Mouse (Mus musculus): ENCODE measurements at regions not wholly inside any gene's neighbourhood (a gene's known extent, or its start where the extent isn't known, plus 50 kb on each side); places are given as distances from the start of the nearest gene placed in this dataset.
"Not testable (repeated sequence)": the region's sequence is repeated elsewhere in the genome, so short reads cannot be mapped to it uniquely, and the experiment has no call there.

DNA sequence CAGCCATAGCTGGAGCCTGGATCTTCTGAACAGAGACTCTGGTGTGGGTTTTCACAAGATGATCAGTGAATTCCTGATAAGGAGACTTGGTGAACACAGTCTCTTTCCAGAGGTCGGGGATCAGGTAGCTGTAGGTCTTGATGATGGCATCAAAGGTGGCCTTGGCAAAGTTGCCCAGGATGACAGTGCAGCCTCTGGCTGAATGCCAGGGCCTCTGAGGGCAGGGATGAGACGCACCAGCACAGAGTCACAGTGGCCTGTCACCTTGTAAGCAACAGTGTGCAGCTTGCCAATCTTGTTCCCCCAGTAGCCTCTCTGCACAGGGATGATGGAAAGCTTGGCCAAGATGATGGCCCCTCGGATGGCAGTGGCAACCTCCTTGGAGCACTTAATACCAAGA, 95.9 kb upstream of the Ipo5 start:
- ATAC-seq (ENCODE audit: poor library complexity, severe bottlenecking): not testable (repeated sequence)

GRCm38 (mm10) chr14:120816529-120816928, 94.5 kb upstream of the Ipo5 start:
- peak; percentile 51; the same call in 1 of the 2 replicates for ATAC-seq (ENCODE audit: poor library complexity, severe bottlenecking)

DNA sequence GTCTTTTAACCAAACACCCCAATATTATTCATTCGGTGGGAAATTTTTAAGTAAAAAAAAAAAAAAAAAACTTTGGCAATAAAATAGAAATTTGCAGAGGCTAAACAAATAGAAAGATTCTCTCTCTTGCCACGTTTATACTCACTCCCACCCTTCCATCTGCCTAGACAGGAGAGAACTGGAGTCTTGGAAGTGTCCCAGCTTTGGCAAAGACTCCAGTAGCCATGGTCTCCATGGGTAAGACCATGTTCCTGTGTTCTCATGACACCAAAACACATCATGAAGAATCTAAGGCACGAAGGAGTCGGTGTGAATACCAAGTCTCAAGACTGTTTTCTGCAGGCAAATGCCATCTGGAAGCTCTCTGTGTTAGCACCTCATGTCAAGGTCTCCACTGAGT, 84.8 kb upstream of the Ipo5 start:
- no peak for ATAC-seq (ENCODE audit: poor library complexity, severe bottlenecking)

GRCm38 (mm10) chr14:120830389-120830835, 80.6 kb upstream of the Ipo5 start:
- ATAC-seq (ENCODE audit: poor library complexity, severe bottlenecking): peak; percentile 63

DNA sequence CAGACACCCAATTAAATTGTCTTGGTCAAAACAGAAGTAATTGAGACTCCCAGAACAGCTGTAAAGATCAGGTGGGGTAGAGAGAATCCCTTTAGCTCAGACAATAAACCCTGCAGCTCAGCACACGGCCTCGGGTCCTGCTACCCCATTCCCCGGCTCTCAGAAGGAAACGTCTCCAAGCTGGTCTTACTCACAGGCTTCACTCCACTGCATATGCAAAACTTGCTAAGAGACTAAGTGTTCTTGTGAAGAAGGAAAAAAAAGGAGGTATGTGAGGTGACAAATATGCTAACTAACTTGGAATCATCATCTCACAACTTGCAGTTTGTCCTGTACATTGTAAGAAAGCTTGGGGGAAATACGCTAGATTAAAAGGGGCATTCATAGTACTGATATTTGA, 79.6 kb upstream of the Ipo5 start:
- no peak for ATAC-seq (ENCODE audit: poor library complexity, severe bottlenecking)

DNA sequence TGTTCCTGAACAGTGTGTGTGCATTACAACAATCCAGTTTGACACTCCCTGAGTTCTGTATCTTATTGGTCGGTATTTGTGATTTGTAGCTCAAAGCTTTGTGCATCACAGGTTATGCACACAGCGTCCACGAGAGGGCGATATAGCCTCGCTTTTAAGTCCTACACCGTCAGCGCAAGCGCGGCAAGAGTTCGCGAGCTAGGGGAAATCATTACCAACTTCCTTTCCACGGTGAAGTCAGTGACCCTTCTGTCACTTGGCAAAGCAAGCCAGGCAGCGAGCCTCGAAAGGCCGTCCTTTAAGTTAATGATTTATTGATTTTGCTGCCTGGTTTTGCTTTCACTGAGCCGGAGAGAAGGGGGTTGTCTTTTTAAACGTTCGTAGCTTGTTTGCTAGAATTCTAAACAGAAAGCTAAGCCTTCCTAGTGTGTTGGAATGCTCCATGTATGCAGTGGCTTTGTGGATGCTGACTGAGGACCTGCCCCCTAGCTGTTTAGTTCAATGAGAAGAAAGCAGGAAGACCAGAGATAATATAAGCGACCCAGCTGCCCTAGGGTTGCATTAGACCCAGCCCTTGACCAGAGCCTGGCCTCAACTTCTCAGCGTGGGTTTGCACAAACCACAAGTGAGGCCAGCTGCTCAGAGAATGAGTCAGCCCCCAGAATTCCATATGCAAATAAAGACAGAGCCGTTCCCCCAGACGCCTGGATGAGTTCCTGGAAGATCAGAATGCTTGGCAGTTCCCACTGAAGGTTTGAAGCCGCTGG, 79.0 kb upstream of the Ipo5 start:
- peak; percentile 86 for ATAC-seq (ENCODE audit: poor library complexity, severe bottlenecking)

- ATAC-seq (ENCODE audit: poor library complexity, severe bottlenecking): no peak
Observed at GRCm38 (mm10) chr14:120834821-120835220, 76.2 kb upstream of the Ipo5 start.

- ATAC-seq (ENCODE audit: poor library complexity, severe bottlenecking): no peak
Observed at GRCm38 (mm10) chr14:120835758-120836157, 75.3 kb upstream of the Ipo5 start.

DNA sequence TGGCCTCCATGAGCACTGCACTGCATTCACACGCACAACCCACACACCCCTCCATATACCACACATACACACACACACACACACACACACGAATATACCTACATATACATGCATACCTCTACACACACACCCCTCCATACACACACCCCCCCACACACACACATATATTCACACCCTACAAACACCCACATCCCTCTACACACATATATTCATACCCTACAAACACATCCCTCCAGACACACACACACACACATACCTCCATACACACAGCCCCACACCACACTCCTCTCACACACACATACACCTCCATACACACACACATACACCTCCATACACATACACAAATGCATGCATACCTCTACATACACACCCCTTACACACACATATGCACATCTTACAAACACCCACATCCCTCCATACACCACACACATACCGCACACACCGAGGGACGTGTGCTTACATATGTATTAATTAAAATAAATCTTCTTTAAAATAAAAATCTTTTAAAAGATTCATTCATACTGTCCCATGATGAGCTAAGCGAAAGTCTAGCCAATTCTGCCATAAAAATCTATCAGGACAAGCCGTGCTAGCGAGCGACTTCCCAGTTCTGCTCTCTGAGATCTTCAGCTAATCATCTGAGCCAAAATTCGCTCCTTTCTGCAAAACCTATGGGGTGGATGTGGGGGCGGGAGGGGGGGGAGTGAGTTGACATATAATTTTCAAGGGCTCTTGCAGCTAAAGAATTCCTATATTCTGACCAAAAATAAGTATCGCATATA, 74.3 kb upstream of the Ipo5 start:
- ATAC-seq (ENCODE audit: poor library complexity, severe bottlenecking): no peak

- peak; percentile 60 for ATAC-seq (ENCODE audit: poor library complexity, severe bottlenecking)
Observed at GRCm38 (mm10) chr14:120840900-120841299, 70.1 kb upstream of the Ipo5 start.

DNA sequence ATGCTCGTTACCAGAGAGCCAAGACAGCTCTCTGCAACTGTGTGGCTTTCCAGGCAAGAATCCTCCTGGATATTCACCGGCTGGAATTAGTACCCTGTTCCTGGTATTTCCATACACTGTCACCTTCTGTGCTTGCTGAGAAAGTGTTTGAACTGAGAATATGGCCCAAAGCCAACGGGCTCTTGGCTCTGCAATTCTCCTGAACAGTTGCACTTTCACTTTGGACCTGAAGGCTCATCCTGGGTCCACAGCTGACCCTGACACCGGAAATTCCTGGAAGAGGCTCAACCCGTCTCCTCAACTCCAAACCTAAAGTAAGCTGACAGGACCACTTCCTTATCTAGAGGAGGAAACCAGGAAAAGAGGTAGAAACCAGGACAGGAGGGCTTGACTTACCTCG, 69.7 kb upstream of the Ipo5 start:
- ATAC-seq (ENCODE audit: poor library complexity, severe bottlenecking): no peak

DNA sequence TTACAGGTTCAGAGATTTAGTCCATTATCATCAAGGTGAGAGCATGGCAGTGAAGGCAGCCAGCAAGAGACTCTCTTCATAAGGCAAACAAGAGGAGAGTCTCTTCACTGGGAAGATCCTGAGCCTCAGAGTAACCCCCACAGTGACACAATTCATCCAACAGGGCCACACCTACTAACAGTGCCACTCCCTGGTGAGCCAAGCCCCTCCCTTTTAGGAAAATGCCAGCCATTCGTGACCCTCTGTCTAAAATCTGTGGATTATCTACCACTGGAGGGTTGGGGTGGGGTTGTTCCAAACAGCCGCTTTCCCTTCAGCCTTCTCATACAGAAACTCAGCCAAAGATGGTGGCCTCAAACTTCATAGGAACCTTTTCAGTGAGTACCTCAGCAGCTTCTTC, 65.9 kb upstream of the Ipo5 start:
- no peak for ATAC-seq (ENCODE audit: poor library complexity, severe bottlenecking)

- ATAC-seq (ENCODE audit: poor library complexity, severe bottlenecking): no peak
Observed at GRCm38 (mm10) chr14:120846073-120846850, 64.8 kb upstream of the Ipo5 start.

DNA sequence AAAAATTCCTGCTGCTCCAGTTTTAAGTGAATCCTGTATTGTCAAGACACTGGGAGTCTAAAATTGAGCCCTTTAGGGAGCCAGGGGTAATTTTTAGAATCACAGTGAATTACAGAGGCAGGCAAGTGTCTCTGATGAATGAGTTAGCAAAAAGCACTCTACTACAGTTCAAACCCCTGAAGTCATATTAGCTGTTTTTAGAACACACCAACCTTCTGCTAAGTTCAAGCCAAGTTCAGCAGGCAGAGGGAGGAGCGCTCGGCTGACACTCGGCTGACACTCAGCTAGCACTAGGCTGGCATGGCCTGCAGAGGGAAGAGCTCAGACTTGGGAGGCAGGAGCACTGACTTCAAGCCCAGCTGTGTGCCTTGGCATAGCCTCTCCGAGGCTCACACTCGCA, 64.0 kb upstream of the Ipo5 start:
- no peak for ATAC-seq (ENCODE audit: poor library complexity, severe bottlenecking)

GRCm38 (mm10) chr14:120848083-120848951, 62.7 kb upstream of the Ipo5 start:
- no peak for ATAC-seq (ENCODE audit: poor library complexity, severe bottlenecking)

- no peak for ATAC-seq (ENCODE audit: poor library complexity, severe bottlenecking)
Observed at GRCm38 (mm10) chr14:120849159-120849558, 61.9 kb upstream of the Ipo5 start.

- ATAC-seq (ENCODE audit: poor library complexity, severe bottlenecking): no peak
Observed at GRCm38 (mm10) chr14:120853643-120854042, 57.4 kb upstream of the Ipo5 start.

DNA sequence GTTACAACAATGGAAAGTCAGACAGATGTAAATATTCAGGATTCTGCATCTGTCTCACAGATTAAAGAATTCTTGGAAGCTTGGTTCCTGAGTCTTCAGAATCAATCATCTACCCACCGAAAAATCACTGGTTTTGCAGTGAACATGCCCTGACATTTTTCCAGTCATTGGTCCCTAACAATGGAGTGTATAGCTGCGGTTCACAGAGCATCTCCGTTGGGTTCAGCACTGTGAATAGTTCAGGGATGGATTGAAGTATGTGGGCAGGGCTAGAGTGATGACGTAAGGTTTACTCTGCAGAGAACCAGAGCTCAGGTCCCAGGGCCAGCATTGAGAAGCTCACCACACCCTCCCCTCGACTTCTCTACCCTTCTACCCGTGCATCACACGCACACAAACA, 56.5 kb upstream of the Ipo5 start:
- no peak for ATAC-seq (ENCODE audit: poor library complexity, severe bottlenecking)

DNA sequence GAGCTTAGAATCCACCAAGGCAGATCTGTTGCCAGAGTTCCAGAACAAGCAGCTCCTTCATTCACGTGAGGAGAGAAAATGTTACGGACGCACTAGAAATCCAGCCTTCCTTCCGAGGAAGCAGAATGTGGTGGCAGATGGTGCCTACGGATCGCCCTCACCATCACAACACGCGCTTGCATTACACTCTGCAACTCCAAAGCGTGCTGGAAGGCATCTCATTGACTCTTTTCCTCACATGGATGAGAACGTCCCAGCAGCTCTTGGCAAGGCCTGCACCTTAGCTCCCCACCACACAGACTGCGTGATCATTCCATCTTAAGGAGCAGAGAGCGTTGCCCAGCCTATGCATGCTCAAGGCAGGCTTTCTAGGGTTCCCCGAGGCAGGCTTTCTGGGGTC, 55.8 kb upstream of the Ipo5 start:
- no peak for ATAC-seq (ENCODE audit: poor library complexity, severe bottlenecking)

Data from megakaryocyte, adult 5-6 weeks (primary cell).